Mouse (Mus musculus): ENCODE measurements around the gene Mycbp2. TPM values are rescaled to one million over a fixed set of nuclear protein-coding genes. Genes with fewer than 3 reads are reported as not detected.

Mycbp2 gene
- polyA plus RNA-seq, 1 experiment from 2014 or later: 28.6 TPM

- H3K9me3 ChIP-seq (ENCODE audit: control insufficient read depth, low read length): no peaks in the 10 kb centered on the region
- no peak overlapping the region for H3K9ac ChIP-seq (ENCODE audit: low read depth, low read length)
- no peak for DNase-seq (ENCODE audit: low spot score)
- peaks cover 73% of the 10 kb centered on the region for H3K36me3 ChIP-seq (ENCODE audit: control insufficient read depth, insufficient read depth, low read length)
- no peak overlapping the region for H3K4me2 ChIP-seq (ENCODE audit: low read depth, low read length)
- no peak for ATAC-seq (ENCODE audit: low read depth)
- no peaks in the 10 kb centered on the region for H3K27me3 ChIP-seq (replicated peaks; ENCODE audit: control insufficient read depth, insufficient read depth, low read length)
- H3K27ac ChIP-seq (replicated peaks; ENCODE audit: low read depth, low read length): no peak overlapping the region
- H3K4me1 ChIP-seq (ENCODE audit: control insufficient read depth, insufficient read depth, low read length): no peaks in the 10 kb centered on the region
- 96% methylated on average over 5 of the region's 5 CpGs for WGBS
- no peak overlapping the region for H3K4me3 ChIP-seq (ENCODE audit: low read depth, low read length)
Measured at GRCm38 (mm10) chr14:103150139-103150538, 196.5 kb downstream of the Mycbp2 start.

GRCm38 (mm10) chr14:103131991-103132390 lies 214.6 kb downstream of the Mycbp2 start:
- DNase-seq (ENCODE audit: low spot score) (peak; percentile 6), ATAC-seq (ENCODE audit: low read depth) (no peak)
- Histone ChIP-seq H3K27me3 (replicated peaks; ENCODE audit: control insufficient read depth, insufficient read depth, low read length) (no peaks in the 10 kb centered on the region), H3K4me1 (ENCODE audit: control insufficient read depth, insufficient read depth, low read length) (no peaks in the 10 kb centered on the region), H3K4me2 (ENCODE audit: low read depth, low read length) (no peak overlapping the region), H3K9ac (ENCODE audit: low read depth, low read length) (no peak overlapping the region), H3K9me3 (ENCODE audit: control insufficient read depth, low read length) (no peaks in the 10 kb centered on the region), H3K36me3 (ENCODE audit: control insufficient read depth, insufficient read depth, low read length) (peaks cover 65% of the 10 kb centered on the region), H3K27ac (replicated peaks; ENCODE audit: low read depth, low read length) (no peak overlapping the region), H3K4me3 (ENCODE audit: low read depth, low read length) (no peak overlapping the region)
- 84% methylated on average over 2 of the region's 2 CpGs for WGBS

- Histone ChIP-seq H3K4me2 (ENCODE audit: low read depth, low read length) (no peak overlapping the region), H3K4me1 (ENCODE audit: control insufficient read depth, insufficient read depth, low read length) (no peaks in the 10 kb centered on the region), H3K9ac (ENCODE audit: low read depth, low read length) (no peak overlapping the region), H3K27me3 (replicated peaks; ENCODE audit: control insufficient read depth, insufficient read depth, low read length) (no peaks in the 10 kb centered on the region), H3K9me3 (ENCODE audit: control insufficient read depth, low read length) (no peaks in the 10 kb centered on the region), H3K27ac (replicated peaks; ENCODE audit: low read depth, low read length) (no peak overlapping the region), H3K36me3 (ENCODE audit: control insufficient read depth, insufficient read depth, low read length) (peaks cover 71% of the 10 kb centered on the region), H3K4me3 (ENCODE audit: low read depth, low read length) (no peak overlapping the region)
- DNase-seq (ENCODE audit: low spot score): no peak
- ATAC-seq (ENCODE audit: low read depth): no peak
- WGBS: 80% methylated on average over 6 of the region's 6 CpGs
Measured at GRCm38 (mm10) chr14:103125756-103126155, 220.9 kb downstream of the Mycbp2 start.

- ATAC-seq (ENCODE audit: low read depth) (no peak), DNase-seq (ENCODE audit: low spot score) (no peak)
- 98% methylated on average over 3 of the region's 3 CpGs for WGBS
- peaks cover 70% of the 10 kb centered on the region for H3K36me3 ChIP-seq (ENCODE audit: control insufficient read depth, insufficient read depth, low read length)
- H3K27me3 ChIP-seq (replicated peaks; ENCODE audit: control insufficient read depth, insufficient read depth, low read length): no peaks in the 10 kb centered on the region
- no peaks in the 10 kb centered on the region for H3K9me3 ChIP-seq (ENCODE audit: control insufficient read depth, low read length)
- no peak overlapping the region for H3K4me2 ChIP-seq (ENCODE audit: low read depth, low read length)
- no peaks in the 10 kb centered on the region for H3K4me1 ChIP-seq (ENCODE audit: control insufficient read depth, insufficient read depth, low read length)
- no peak overlapping the region for H3K27ac ChIP-seq (replicated peaks; ENCODE audit: low read depth, low read length)
- H3K9ac ChIP-seq (ENCODE audit: low read depth, low read length): no peak overlapping the region
- H3K4me3 ChIP-seq (ENCODE audit: low read depth, low read length): no peak overlapping the region
Measured at GRCm38 (mm10) chr14:103114994-103115670, 231.5 kb downstream of the Mycbp2 start.

- WGBS: 94% methylated on average over 3 of the region's 3 CpGs
- no peak overlapping the region for H3K9ac ChIP-seq (ENCODE audit: low read depth, low read length)
- H3K27ac ChIP-seq (replicated peaks; ENCODE audit: low read depth, low read length): no peak overlapping the region
- H3K4me3 ChIP-seq (ENCODE audit: low read depth, low read length): no peak overlapping the region
- DNase-seq (ENCODE audit: low spot score) (no peak), ATAC-seq (ENCODE audit: low read depth) (no peak)
- no peaks in the 10 kb centered on the region for H3K4me1 ChIP-seq (ENCODE audit: control insufficient read depth, insufficient read depth, low read length)
- H3K4me2 ChIP-seq (ENCODE audit: low read depth, low read length): no peak overlapping the region
- peaks cover 51% of the 10 kb centered on the region for H3K36me3 ChIP-seq (ENCODE audit: control insufficient read depth, insufficient read depth, low read length)
- no peaks in the 10 kb centered on the region for H3K9me3 ChIP-seq (ENCODE audit: control insufficient read depth, low read length)
- H3K27me3 ChIP-seq (replicated peaks; ENCODE audit: control insufficient read depth, insufficient read depth, low read length): no peaks in the 10 kb centered on the region
Measured at GRCm38 (mm10) chr14:103112606-103113363, 233.8 kb downstream of the Mycbp2 start.

GRCm38 (mm10) chr14:103109971-103110370 lies 236.6 kb downstream of the Mycbp2 start:
- Histone ChIP-seq H3K4me1 (ENCODE audit: control insufficient read depth, insufficient read depth, low read length) (no peaks in the 10 kb centered on the region), H3K4me2 (ENCODE audit: low read depth, low read length) (no peak overlapping the region), H3K4me3 (ENCODE audit: low read depth, low read length) (no peak overlapping the region), H3K36me3 (ENCODE audit: control insufficient read depth, insufficient read depth, low read length) (peaks cover 24% of the 10 kb centered on the region), H3K9me3 (ENCODE audit: control insufficient read depth, low read length) (no peaks in the 10 kb centered on the region), H3K27me3 (replicated peaks; ENCODE audit: control insufficient read depth, insufficient read depth, low read length) (no peaks in the 10 kb centered on the region), H3K27ac (replicated peaks; ENCODE audit: low read depth, low read length) (no peak overlapping the region), H3K9ac (ENCODE audit: low read depth, low read length) (no peak overlapping the region)
- WGBS: 91% methylated on average over 4 of the region's 4 CpGs
- DNase-seq (ENCODE audit: low spot score) (no peak), ATAC-seq (ENCODE audit: low read depth) (no peak)

- Histone ChIP-seq H3K4me3 (ENCODE audit: low read depth, low read length) (no peak overlapping the region), H3K9ac (ENCODE audit: low read depth, low read length) (no peak overlapping the region), H3K4me2 (ENCODE audit: low read depth, low read length) (no peak overlapping the region), H3K4me1 (ENCODE audit: control insufficient read depth, insufficient read depth, low read length) (no peaks in the 10 kb centered on the region), H3K9me3 (ENCODE audit: control insufficient read depth, low read length) (no peaks in the 10 kb centered on the region), H3K36me3 (ENCODE audit: control insufficient read depth, insufficient read depth, low read length) (no peaks in the 10 kb centered on the region), H3K27me3 (replicated peaks; ENCODE audit: control insufficient read depth, insufficient read depth, low read length) (no peaks in the 10 kb centered on the region), H3K27ac (replicated peaks; ENCODE audit: low read depth, low read length) (no peak overlapping the region)
- 90% methylated on average over 2 of the region's 2 CpGs for WGBS
- DNase-seq (ENCODE audit: low spot score) (no peak), ATAC-seq (ENCODE audit: low read depth) (no peak)
Measured at GRCm38 (mm10) chr14:103106301-103106700, 240.3 kb downstream of the Mycbp2 start.

GRCm38 (mm10) chr14:103102731-103103335 lies 243.8 kb downstream of the Mycbp2 start:
- ATAC-seq (ENCODE audit: low read depth): no peak
- H3K36me3 ChIP-seq (ENCODE audit: control insufficient read depth, insufficient read depth, low read length): no peaks in the 10 kb centered on the region
- H3K9me3 ChIP-seq (ENCODE audit: control insufficient read depth, low read length): no peaks in the 10 kb centered on the region
- no peak overlapping the region for H3K4me2 ChIP-seq (ENCODE audit: low read depth, low read length)
- no peak for DNase-seq (ENCODE audit: low spot score)
- H3K27me3 ChIP-seq (replicated peaks; ENCODE audit: control insufficient read depth, insufficient read depth, low read length): no peaks in the 10 kb centered on the region
- H3K4me1 ChIP-seq (ENCODE audit: control insufficient read depth, insufficient read depth, low read length): no peaks in the 10 kb centered on the region; the same call in 1 of the 2 replicates
- H3K9ac ChIP-seq (ENCODE audit: low read depth, low read length): no peak overlapping the region
- 76% methylated on average over 10 of the region's 10 CpGs for WGBS
- no peak overlapping the region for H3K27ac ChIP-seq (replicated peaks; ENCODE audit: low read depth, low read length)
- H3K4me3 ChIP-seq (ENCODE audit: low read depth, low read length): no peak overlapping the region
